Mouse (Mus musculus) cortical plate, adult 2 months (tissue): ENCODE data around the gene Arpp21.

Experiments
- CTCF ChIP-seq: fragments of 200-500 bp; IDR thresholded peaks from 2 replicates; pipeline ENCODE4 v1.5.1; 2011; ENCODE audit warnings: mild to moderate bottlenecking, control low read depth, low read length; ENCODE audit not compliant: insufficient read depth; ENCODE audit errors: extremely low read depth
- POLR2A ChIP-seq: fragments of 200-500 bp; IDR thresholded peaks from 2 replicates; pipeline ENCODE4 v1.6.1; 2011; ENCODE audit warnings: mild to moderate bottlenecking, low read length, control low read depth; ENCODE audit not compliant: insufficient read depth; ENCODE audit errors: extremely low read depth

DNA sequence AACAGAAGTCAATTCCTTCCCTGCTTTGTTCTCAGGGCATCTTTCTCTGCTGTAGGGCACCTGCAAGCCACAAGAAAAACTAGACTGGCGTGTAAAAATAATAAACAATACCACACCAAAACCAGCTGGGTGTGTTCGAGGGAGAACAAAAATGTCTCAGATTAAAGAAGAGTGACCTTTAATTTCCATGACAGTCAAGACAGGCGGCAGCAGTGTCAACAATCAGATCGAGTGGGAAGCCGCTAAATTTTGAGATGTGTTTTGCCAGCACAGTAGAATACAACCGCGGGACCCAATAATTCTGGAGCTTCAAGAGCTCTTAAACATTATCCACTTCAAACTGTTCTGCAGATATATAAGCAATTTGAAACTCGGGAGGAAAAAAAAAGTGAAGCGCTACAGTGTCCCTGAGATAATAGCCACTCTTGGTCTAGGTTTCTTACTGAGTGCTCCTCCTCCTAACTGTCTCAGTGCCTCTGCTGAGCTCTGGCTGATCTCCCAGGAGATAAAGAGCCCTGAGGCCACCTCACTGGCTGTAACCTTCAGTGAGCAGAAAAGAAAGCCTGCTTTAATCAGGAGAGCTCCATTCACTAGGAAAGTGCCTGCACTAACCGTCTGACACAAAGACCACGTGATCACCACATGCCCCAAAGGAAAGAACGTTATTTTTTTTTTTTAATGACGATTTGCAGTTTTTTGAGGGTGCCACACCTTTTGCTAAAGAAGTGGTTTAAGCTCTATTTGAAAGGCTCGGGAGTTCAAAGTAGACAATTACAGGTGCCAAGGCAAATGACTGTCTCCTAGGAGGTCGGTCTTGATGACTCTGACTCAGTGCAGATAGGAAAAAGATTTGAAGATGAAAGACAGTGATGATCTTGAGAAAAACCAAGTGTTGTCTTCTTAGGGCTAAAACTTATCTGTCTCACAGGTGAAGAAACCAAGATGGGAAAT lies 61.1 kb downstream of the Arpp21 start:
- TF ChIP-seq CTCF = no peak
- 0 out of 2 replicates have a peak, but pooled peaks have one; percentile 25 for TF ChIP-seq POLR2A
